Mouse (Mus musculus) spleen, adult 2 months (tissue): Measurements from ENCODE around the gene Ndnf.

Experiments
- CTCF ChIP-seq: fragments of 200-500 bp; IDR thresholded peaks from 2 replicates; pipeline ENCODE4 v1.5.1; 2011; ENCODE audit warnings: mild to moderate bottlenecking, inconsistent platforms; ENCODE audit not compliant: insufficient read depth, insufficient read length, insufficient replicate concordance; ENCODE audit errors: extremely low read depth
- POLR2A ChIP-seq: fragments of 200-500 bp; IDR thresholded peaks from 2 replicates; pipeline ENCODE4 v1.6.1; 2011; ENCODE audit warnings: low read depth, low read length, inconsistent platforms

- no peak for TF ChIP-seq CTCF
- TF ChIP-seq POLR2A: no peak
Measured at GRCm38 (mm10) chr6:65720676-65721075, 49.3 kb downstream of the Ndnf start.
